16 mouse cellular contexts compared by ENCODE assay signal in the genomic region with DNA sequence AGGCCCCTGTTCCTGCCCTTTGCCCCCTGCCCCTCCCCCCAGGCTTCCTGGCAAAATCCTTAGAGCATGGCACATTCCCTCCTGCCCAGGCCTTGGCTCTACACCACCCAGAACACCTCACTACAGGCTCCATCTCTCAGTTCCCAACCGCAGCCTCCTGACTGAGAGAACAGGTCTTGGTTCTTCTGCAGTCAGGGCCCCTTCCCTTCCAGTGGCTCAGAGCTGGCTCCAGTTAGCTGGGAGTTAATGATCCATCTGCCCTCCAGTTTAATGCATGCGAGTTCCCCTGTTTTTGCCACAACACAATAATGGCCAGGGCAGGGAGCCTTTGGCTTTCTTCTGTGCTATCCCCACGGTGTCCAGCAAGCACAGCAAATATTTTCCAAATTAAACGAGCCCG. TPM values are rescaled to one million over a fixed set of nuclear protein-coding genes. Genes with fewer than 3 reads are reported as not detected.
DNase-seq lines count a peak whose midpoint lies in the region; ATAC-seq and TF ChIP-seq lines count a peak whose summit lies in the region.
"Had no signal": no experiment of that assay in that cellular context is flagged by ENCODE, and none has a peak within 500 bp of the region (broad histone marks: within the 10 kb centered on the region; RNA-seq: fewer than 3 reads in every experiment).

No protein-coding gene starts in this region.

- H3K27me3 ChIP-seq in heart, embryonic 12.5 days (replicated peaks): no peaks in the 10 kb centered on the region
- H3K27me3 ChIP-seq in CH12.LX (replicated peaks): no peaks in the 10 kb centered on the region

- 0 out of 2 replicates have a peak, but pooled peaks have one; percentile 5 for TF ChIP-seq POLR2A in CH12.LX (IDR thresholded peaks at IDR 0.05; ENCODE audit: low read depth, low read length)

- ATAC-seq in heart, embryonic 12.5 days (ENCODE audit: insufficient number of reproducible peaks, low FRiP score): no peak
- no peak for ATAC-seq in granulocyte monocyte progenitor cell, adult 5-6 weeks (replicated peaks; ENCODE audit: poor library complexity, severe bottlenecking)

- no peak; the same call in 1 of the 2 replicates for TF ChIP-seq EP300 in CH12.LX (IDR thresholded peaks at IDR 0.05; ENCODE audit: low read length)

- in situ Hi-C loops in CH12.LX (cut with MboI; ENCODE audit: low pct_ligation_motif_present, low pct_unique_long_range_greater_than_20kb, low sequenced_read_pairs): no loop called here

- no peak overlapping the region for H3K4me2 ChIP-seq in heart, embryonic 12.5 days
- peak overlapping the region; percentile 80 for H3K4me2 ChIP-seq in CH12.LX (ENCODE audit: insufficient read depth, low read depth, poor library complexity, severe bottlenecking)
- H3K4me2 ChIP-seq: lung, embryonic 14.5 days had no signal

- dilution Hi-C loops in CH12.LX (cut with MboI; ENCODE audit: extremely low pct_ligation_motif_present, extremely low pct_unique_long_range_greater_than_20kb, low sequenced_read_pairs): no loop called here

- TF ChIP-seq RAD21 in CH12.LX (IDR thresholded peaks at IDR 0.05; ENCODE audit: low read depth, low read length): no peak

- peaks cover 8% of the 10 kb centered on the region for H3K36me3 ChIP-seq in heart, embryonic 12.5 days
- H3K36me3 ChIP-seq in CH12.LX (replicated peaks in 1 of 2; ENCODE audit: control insufficient read depth in 1 of 2, insufficient read depth in 1 of 2, low read length in 1 of 2): peaks cover 33 to 60% of the 10 kb centered on the region in 2 experiments
- H3K36me3 ChIP-seq: G1E had no signal

- peaks cover 17% of the 10 kb centered on the region for H3K4me1 ChIP-seq in heart, embryonic 12.5 days (replicated peaks)
- peaks cover 62 to 89% of the 10 kb centered on the region in 2 experiments for H3K4me1 ChIP-seq in CH12.LX (ENCODE audit: control insufficient read depth in 1 of 2, insufficient read depth in 2 of 2)

- TF ChIP-seq CTCF in CH12.LX (conservative IDR thresholded peaks at IDR 0.05 in 1 of 2, IDR thresholded peaks at IDR 0.05 in 1 of 2; ENCODE audit: low read depth in 2 of 2, low read length in 2 of 2): no peak

- no peak overlapping the region for H3K27ac ChIP-seq in heart, embryonic 12.5 days (ENCODE audit: poor library complexity, severe bottlenecking)
- H3K27ac ChIP-seq in CH12.LX (ENCODE audit: insufficient read depth, low read depth): peak overlapping the region; percentile 100

- DNase-seq in heart, postnatal 25 days (ENCODE audit: low spot score): no peak
- no peak for DNase-seq in CH12.LX (ENCODE audit: extremely low read depth)
- DNase-seq in kidney, adult 18-20 months: peak; percentile 57
- DNase-seq in kidney, postnatal 25 days: peak; percentile 62 to 81
- DNase-seq in cerebellum, adult 9-11 months: no peak
- no peak for DNase-seq in urinary bladder, postnatal 25 days (ENCODE audit: low spot score)
- DNase-seq: adrenal gland, postnatal 36 days; gastrocnemius, postnatal 25 days; heart, postnatal 10 days; lung, embryonic 14.5 days; right cerebral cortex, postnatal 4 days had no signal

- 77% methylated on average over 5 of the region's 5 CpGs for WGBS in heart, embryonic 12.5 days

- peaks cover 59% of the 10 kb centered on the region for H3K79me2 ChIP-seq in CH12.LX (replicated peaks; ENCODE audit: control insufficient read depth, extremely low read depth, insufficient read depth, poor library complexity, severe bottlenecking)

- intact Hi-C loops in heart, postnatal 25 days (cut with DNase I): loop anchor here (5.0 kb wide), 1 partner anchor 201 kb away; no protein-coding TSS in a partner anchor

- no peaks in the 10 kb centered on the region for H3K9me3 ChIP-seq in heart, embryonic 12.5 days (replicated peaks)
- H3K9me3 ChIP-seq in CH12.LX (replicated peaks; ENCODE audit: low read length): peaks cover 18% of the 10 kb centered on the region
- H3K9me3 ChIP-seq: G1E had no signal

- no peak overlapping the region for H3K4me3 ChIP-seq in heart, embryonic 12.5 days
- H3K4me3 ChIP-seq in CH12.LX (replicated peaks in 1 of 3; ENCODE audit: low read depth in 2 of 3, low read length in 2 of 3, poor library complexity in 1 of 3): peak overlapping the region in 2 of 3 experiments; percentile 12 to 21
- H3K4me3 ChIP-seq: megakaryocyte, embryonic 14.5 days had no signal

- H3K9ac ChIP-seq in heart, embryonic 12.5 days: 0 out of 2 replicates have a peak overlapping the region, but pooled peaks have one; percentile 24
- H3K9ac ChIP-seq in CH12.LX (ENCODE audit: insufficient read depth, low read depth): peak overlapping the region; percentile 34
- H3K9ac ChIP-seq: lung, embryonic 14.5 days had no signal

TF ChIP-seq in CH12.LX, 34 proteins besides CTCF, POLR2A, EP300 and RAD21:
- no peak; the same call in 1 of the 2 replicates for TF ChIP-seq CHD1 (IDR thresholded peaks at IDR 0.05; ENCODE audit: low read depth, low read length)
- TF ChIP-seq MEF2A (IDR thresholded peaks at IDR 0.05; ENCODE audit: borderline replicate concordance, low read depth, low read length): no peak
- TF ChIP-seq CHD2 (IDR thresholded peaks at IDR 0.05; ENCODE audit: low read length): peak; percentile 74
- peak; percentile 32; the same call in 1 of the 2 replicates for TF ChIP-seq BHLHE40 (IDR thresholded peaks at IDR 0.05; ENCODE audit: low read depth, low read length)
- no peak for TF ChIP-seq JUN (IDR thresholded peaks at IDR 0.05; ENCODE audit: insufficient read depth, low read depth, low read length)
- TF ChIP-seq SIN3A (IDR thresholded peaks at IDR 0.05; ENCODE audit: low read length): no peak
- 0 out of 2 replicates have a peak, but pooled peaks have one; percentile 9 for TF ChIP-seq IRF4 (IDR thresholded peaks at IDR 0.05; ENCODE audit: low read depth, low read length)
- TF ChIP-seq ETS1 (conservative IDR thresholded peaks at IDR 0.05; ENCODE audit: low read depth, low read length): peak; percentile 43; the same call in 1 of the 2 replicates
- TF ChIP-seq KAT2A (IDR thresholded peaks at IDR 0.05; ENCODE audit: insufficient replicate concordance, low read length): no peak
- no peak for TF ChIP-seq MAZ (IDR thresholded peaks at IDR 0.05; ENCODE audit: low read depth, low read length)
- TF ChIP-seq NELFE (IDR thresholded peaks at IDR 0.05; ENCODE audit: low read depth, low read length): no peak

RNA-seq across cellular contexts. Expression of gene Catip, which starts 18.7 kb away (rescaled TPM):
- 0.46 TPM in 2 replicates for polyA plus RNA-seq in heart, embryonic 12.5 days (2016; fragmentation: Nextera tagmentation; extraction: Ambion mirVana)
- total RNA-seq in heart, postnatal 25 days (2021): under 1 TPM; 0.18 to 0.28 TPM
- total RNA-seq in CH12.LX (2012; rRNA removed) (0.21 and 0.30 TPM in 2 replicates), CH12.LX (2014; rRNA removed) (0.11 and 0.20 TPM in 2 replicates)
- polyA plus RNA-seq in CH12.LX (2012; ENCODE audit: insufficient read length, low read depth): 2.1 and 2.6 TPM in 2 replicates
- 1.9 TPM in 1 of 2 replicates, not detected in the other for total RNA-seq in granulocyte monocyte progenitor cell, adult 5-6 weeks (2014; fragmentation: Nextera tagmentation)
- total RNA-seq in granulocyte monocyte progenitor cell, adult 5-6 weeks (2017): not detected in 2 replicates
- total RNA-seq: gastrocnemius, postnatal 25 days had no signal
- polyA plus RNA-seq: C2C12, G1E had no signal

RNA-seq across cellular contexts. Expression of gene Slc11a1, which starts 31.8 kb away (rescaled TPM):
- 1.3 and 1.5 TPM in 2 replicates for polyA plus RNA-seq in heart, embryonic 12.5 days (2016; fragmentation: Nextera tagmentation; extraction: Ambion mirVana)
- total RNA-seq in heart, postnatal 25 days (2021): 1 to 10 TPM; 2.5 to 3.2 TPM
- total RNA-seq in CH12.LX (2012; rRNA removed): 21.3 and 35.7 TPM in 2 replicates
- total RNA-seq in CH12.LX (2014; rRNA removed): 14.0 and 17.0 TPM in 2 replicates
- 85.8 and 96.4 TPM in 2 replicates for polyA plus RNA-seq in CH12.LX (2012; ENCODE audit: insufficient read length, low read depth)
- 0.38 and 0.49 TPM in 2 replicates for total RNA-seq in granulocyte monocyte progenitor cell, adult 5-6 weeks (2014; fragmentation: Nextera tagmentation)
- total RNA-seq in granulocyte monocyte progenitor cell, adult 5-6 weeks (2017): 0.26 and 0.69 TPM in 2 replicates
- polyA plus RNA-seq: G1E had no signal

RNA-seq across cellular contexts. Expression of gene Tmbim1, which starts 37.7 kb away (rescaled TPM):
- polyA plus RNA-seq in heart, embryonic 12.5 days (2016; fragmentation: Nextera tagmentation; extraction: Ambion mirVana): 41.1 and 42.9 TPM in 2 replicates
- 10 to 100 TPM; 38.4 to 41.5 TPM for total RNA-seq in heart, postnatal 25 days (2021)
- 30.9 and 32.4 TPM in 2 replicates for total RNA-seq in CH12.LX (2012; rRNA removed)
- total RNA-seq in CH12.LX (2014; rRNA removed): 26.6 and 28.3 TPM in 2 replicates
- polyA plus RNA-seq in CH12.LX (2012; ENCODE audit: insufficient read length, low read depth): 31.1 and 35.1 TPM in 2 replicates
- total RNA-seq in granulocyte monocyte progenitor cell, adult 5-6 weeks (2014; fragmentation: Nextera tagmentation): 21.9 and 24.6 TPM in 2 replicates
- 13.8 and 15.0 TPM in 2 replicates for total RNA-seq in granulocyte monocyte progenitor cell, adult 5-6 weeks (2017)

RNA-seq across cellular contexts. Expression of gene Ctdsp1, which starts 48.1 kb away (rescaled TPM):
- 54.5 and 55.9 TPM in 2 replicates for polyA plus RNA-seq in heart, embryonic 12.5 days (2016; fragmentation: Nextera tagmentation; extraction: Ambion mirVana)
- 100 to 1,000 TPM; 123 to 139 TPM for total RNA-seq in heart, postnatal 25 days (2021)
- total RNA-seq in CH12.LX (2012; rRNA removed): 23.4 and 26.0 TPM in 2 replicates
- 11.8 and 14.4 TPM in 2 replicates for total RNA-seq in CH12.LX (2014; rRNA removed)
- 57.5 and 65.8 TPM in 2 replicates for polyA plus RNA-seq in CH12.LX (2012; ENCODE audit: insufficient read length, low read depth)
- 81.8 and 98.1 TPM in 2 replicates for total RNA-seq in granulocyte monocyte progenitor cell, adult 5-6 weeks (2014; fragmentation: Nextera tagmentation)
- 27.7 and 33.9 TPM in 2 replicates for total RNA-seq in granulocyte monocyte progenitor cell, adult 5-6 weeks (2017)

RNA-seq across cellular contexts. Expression of gene Pnkd, which starts 58.4 kb away (rescaled TPM):
- polyA plus RNA-seq in heart, embryonic 12.5 days (2016; fragmentation: Nextera tagmentation; extraction: Ambion mirVana): 215 and 216 TPM in 2 replicates
- 100 to 1,000 TPM; 160 to 161 TPM for total RNA-seq in heart, postnatal 25 days (2021)
- 117 and 154 TPM in 2 replicates for total RNA-seq in CH12.LX (2012; rRNA removed)
- total RNA-seq in CH12.LX (2014; rRNA removed): 42.7 and 45.5 TPM in 2 replicates
- polyA plus RNA-seq in CH12.LX (2012; ENCODE audit: insufficient read length, low read depth): 263 and 318 TPM in 2 replicates
- total RNA-seq in granulocyte monocyte progenitor cell, adult 5-6 weeks (2014; fragmentation: Nextera tagmentation): 28.7 and 49.8 TPM in 2 replicates
- total RNA-seq in granulocyte monocyte progenitor cell, adult 5-6 weeks (2017): 9.0 and 14.1 TPM in 2 replicates

Comparison
In these comparisons a context has a peak if more than half of its experiments do, and no peak if none do; other contexts are left out.
1. DNase-seq: peak in kidney, adult 18-20 months (single experiment) and kidney, postnatal 25 days (2 of 2); none in heart, postnatal 25 days (single experiment), CH12.LX (single experiment), cerebellum, adult 9-11 months (single experiment) and urinary bladder, postnatal 25 days (single experiment).